Mouse (Mus musculus) layer of hippocampus, adult 8-10 months (tissue): Measurements from ENCODE around the gene Abtb1. TPM values are rescaled to one million over a fixed set of nuclear protein-coding genes. Genes with fewer than 3 reads are reported as not detected.
A peak's percentile ranks its signal among the peaks of the same experiment; 100 is the strongest.

Experiments
- DNase-seq, 2 experiments: peaks; one replicate each; pipeline ENCODE4 v3.0.0; 2022; ENCODE audit warnings: low spot score in 2 of 2
- total RNA-seq, 4 experiments: library from RNA; stranded (reverse); gene quantifications; 2 replicates each; pipeline ENCODE4 v1.2.4; 2022

Gene Abtb1
- total RNA-seq, 4 experiments from 2014 or later, result 31.1 to 38.6 (median 37.0) TPM

DNA sequence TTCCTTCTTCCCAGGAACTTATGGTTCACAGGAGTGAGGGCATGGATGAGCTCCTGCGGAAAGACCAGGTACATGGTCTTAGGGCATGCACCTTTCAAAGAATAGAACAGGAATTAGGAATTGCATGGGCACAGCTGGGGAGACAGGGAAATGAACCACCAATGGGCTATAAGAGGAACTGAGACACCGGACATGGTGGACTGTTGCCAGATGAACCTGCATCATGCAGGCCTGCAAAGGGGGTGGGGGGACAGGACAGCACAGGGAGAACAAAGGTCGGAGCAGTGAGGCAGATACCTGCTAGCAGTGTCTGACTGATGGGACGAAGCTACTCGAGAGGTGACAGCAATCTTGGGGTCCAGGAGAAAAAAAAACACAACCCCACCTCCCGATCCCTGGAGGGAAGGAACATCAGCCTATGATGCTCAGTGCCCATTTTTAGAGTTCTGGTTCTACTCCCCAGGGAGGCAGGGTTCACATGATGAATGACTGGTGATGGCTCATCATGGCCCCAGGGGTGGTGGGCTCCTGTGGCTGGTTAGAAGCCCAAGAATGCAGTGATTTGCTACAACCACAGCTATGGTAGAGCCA lies 11.6 kb downstream of the Abtb1 start:
- no peak for DNase-seq

GRCm38 (mm10) chr6:88829579-88829978 lies 12.2 kb downstream of the Abtb1 start:
- no peak for DNase-seq

- no peak for DNase-seq
These were observed 13.4 kb downstream of the Abtb1 start for GRCm38 (mm10) chr6:88828206-88829009.

GRCm38 (mm10) chr6:88827395-88828205 lies 14.2 kb downstream of the Abtb1 start:
- no peak for DNase-seq

GRCm38 (mm10) chr6:88826965-88827364 lies 14.8 kb downstream of the Abtb1 start:
- DNase-seq, result no peak

DNA sequence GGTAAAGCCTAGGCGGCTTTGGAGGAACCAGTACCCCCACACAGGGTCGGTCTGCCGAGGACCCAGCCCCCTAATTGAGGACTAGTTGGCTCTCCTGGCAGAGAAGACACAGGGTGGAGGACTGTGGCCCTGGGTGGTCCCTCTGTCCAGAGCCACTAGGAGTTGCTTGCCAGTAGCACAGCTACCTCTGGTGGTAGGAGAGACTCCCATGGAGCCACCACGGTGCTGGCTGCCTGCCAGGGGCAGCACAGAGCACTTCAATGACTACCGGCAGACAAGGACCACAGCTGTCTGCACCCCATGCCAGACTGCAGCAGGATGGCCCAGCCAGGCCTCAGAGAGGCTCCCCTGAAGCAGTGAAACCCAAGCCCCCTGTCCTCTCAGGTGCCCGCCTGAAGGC lies 15.2 kb downstream of the Abtb1 start:
- peak in 1 of 2 experiments; percentile 42 for DNase-seq

DNA sequence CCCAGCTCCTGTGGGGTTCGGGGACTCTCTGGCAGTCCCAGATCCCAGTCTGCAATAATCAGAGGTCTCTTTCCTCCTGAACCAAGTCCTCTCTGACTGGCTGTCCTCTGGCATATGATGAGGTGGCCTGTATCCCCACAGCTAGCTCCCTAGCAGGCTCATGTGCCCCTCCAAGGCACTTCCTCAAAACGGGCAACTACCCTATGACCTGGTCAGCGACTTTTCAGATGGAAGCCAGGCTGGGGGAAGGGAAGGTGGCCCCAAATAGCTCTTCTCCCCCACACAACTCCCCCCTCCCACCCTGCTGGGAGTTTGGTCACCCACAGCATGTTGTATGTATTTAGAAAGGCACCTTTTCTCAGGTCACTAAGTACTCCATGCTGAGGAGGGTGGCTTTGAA lies 15.7 kb downstream of the Abtb1 start:
- no peak for DNase-seq

DNA sequence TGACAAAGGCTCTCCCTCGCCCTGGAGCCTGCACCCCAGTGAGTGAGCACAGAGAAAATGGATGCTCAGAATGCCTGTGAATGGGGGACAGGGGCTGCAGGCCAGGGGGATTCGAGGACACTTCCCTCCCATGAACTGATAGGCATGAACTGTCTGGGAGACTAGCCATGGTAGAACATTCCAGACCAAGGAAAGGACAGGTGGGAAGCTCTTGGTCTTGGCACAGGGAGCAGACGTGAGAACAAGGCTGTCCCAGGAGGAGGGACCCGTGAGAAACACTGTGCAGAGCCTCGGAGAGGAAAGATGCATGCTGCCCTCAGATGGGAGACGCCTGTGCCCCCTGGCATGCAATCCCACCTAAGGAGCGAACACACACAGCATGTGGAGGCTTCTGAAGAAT lies 17.6 kb downstream of the Abtb1 start:
- DNase-seq, result no peak

- DNase-seq, result no peak
These were observed 19.9 kb downstream of the Abtb1 start for GRCm38 (mm10) chr6:88821901-88822300.

- DNase-seq, result no peak
These were observed 20.5 kb downstream of the Abtb1 start for GRCm38 (mm10) chr6:88821294-88821693.

- no peak for DNase-seq
These were observed 20.9 kb downstream of the Abtb1 start for GRCm38 (mm10) chr6:88820853-88821252.

DNA sequence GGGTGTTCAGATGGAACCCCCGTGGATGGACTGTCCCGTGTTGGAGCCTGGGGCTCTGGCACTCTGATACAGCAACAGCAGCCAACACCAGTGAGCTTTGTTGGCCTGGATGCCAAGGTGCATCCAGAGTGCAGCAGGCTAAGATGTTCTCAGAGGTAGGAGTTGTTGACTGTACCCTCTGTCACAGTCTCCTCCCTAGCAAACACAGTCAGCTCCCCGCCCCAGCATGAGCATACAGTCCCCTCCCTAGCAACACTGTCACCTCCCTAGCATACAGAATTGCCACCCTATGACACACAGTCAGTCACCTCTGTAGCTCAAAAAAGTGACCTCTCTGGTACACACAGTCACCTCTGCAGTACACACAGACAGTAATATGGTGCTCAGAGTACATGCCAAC lies 24.9 kb downstream of the Abtb1 start:
- DNase-seq, result no peak

DNA sequence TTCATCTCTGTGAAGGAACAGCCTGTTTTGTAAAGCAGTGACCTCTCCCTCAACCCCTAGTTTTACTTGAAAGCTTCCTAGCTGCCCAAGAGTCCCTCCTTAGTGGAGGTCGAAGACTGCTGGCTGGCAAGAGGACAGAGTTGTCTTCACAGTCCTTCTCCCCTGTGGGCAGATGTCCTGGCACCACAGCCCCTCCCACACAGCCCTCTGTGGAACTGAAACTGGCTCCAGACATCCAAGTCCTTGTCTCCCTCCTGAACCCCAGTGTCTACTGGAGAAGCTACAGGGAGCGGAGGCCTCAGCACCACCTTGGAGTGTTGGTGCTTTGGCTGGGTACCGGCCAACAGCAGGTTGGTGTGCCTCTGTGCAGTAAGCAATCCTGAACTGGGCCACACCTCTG lies 26.3 kb downstream of the Abtb1 start:
- DNase-seq, result no peak

GRCm38 (mm10) chr6:88815036-88815435 lies 26.7 kb downstream of the Abtb1 start:
- no peak for DNase-seq

DNA sequence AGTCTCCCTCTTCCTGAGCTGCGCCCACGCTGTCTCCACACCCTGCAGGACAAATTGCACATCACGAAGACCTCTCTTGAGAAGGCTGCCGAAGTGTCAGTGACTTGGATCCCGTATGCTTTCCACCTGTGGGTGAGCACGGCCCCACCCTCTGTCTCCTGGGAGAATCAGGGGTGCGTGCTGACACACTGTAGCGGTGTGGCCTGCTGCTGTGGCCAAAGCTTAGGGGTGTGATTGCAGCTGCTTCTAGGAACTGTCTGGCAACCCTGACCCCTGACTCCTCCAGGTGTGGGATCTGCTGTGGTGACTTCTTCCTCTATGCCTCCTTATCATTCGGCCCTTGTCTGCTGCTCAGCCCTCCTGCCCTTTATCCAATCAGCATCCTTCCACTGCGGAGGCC lies 28.0 kb downstream of the Abtb1 start:
- DNase-seq, result no peak

DNA sequence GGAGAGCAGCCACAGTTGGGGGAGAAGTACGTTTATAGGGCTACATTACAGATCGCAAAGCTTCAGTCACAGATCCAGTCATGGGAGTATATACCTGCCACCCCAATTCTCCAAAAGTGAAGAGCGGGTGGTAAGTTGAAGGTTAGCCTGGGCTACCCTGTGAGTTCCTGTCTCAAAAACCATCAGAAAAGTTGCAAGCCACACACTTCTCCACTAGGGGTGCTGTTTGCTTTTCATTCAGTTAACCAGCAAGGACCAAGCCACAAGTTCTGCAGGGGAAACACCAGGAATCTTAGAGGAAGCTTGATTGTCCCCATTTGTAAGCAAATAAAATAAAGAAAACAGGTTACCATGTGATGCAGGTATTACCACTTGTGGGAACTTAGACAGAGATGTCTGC lies 28.9 kb downstream of the Abtb1 start:
- no peak for DNase-seq

GRCm38 (mm10) chr6:88811880-88812400 lies 29.8 kb downstream of the Abtb1 start:
- DNase-seq, result no peak

DNA sequence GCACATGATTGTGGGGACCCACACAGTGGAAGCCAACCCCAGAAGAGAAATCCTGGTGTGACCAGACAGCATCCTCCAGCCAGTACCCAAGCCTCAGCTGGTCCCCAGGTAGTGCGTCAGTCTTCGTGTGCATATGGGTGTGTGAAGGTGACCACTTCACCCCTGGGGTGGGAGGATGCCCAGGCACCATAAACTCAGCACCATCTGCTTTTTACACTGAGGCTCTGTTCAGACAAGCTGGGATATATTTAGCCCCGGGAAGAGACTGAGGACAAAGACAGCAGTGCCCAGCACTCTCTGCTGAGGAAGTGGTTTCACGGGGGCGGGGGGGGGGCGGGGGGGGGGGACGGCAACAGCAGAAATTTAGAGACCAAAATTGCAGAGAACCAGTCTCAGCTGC lies 30.4 kb downstream of the Abtb1 start:
- no peak for DNase-seq

DNA sequence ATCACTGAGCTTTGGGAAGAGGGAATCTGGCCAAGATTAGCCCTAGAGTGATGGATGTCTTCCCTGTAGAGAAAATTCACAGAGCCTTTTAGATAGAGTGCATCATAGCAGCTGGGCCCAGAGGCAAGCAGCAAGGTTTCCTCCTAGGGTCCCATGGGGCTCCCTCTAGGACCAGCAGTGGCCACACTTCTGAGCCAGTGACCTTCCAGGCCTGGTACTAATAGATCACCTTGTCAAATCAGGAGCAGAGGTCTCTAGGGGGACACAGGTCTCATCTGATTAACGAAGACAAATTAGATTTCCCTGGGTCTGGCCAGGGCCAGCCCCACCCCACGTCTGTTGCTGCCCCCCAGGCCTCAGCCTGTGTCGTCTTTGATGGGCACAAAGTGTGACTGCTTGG lies 31.5 kb downstream of the Abtb1 start:
- DNase-seq, result no peak

- no peak for DNase-seq
These were observed 32.4 kb downstream of the Abtb1 start for GRCm38 (mm10) chr6:88809091-88810037.
